Mouse (Mus musculus) intestine, embryonic 15.5 days (tissue): ENCODE data around the gene Sult3a2. TPM values are rescaled to one million over a fixed set of nuclear protein-coding genes. Genes with fewer than 3 reads are reported as not detected.

ENCODE experiments used
- ATAC-seq: fragments of 200-750 bp; cut with Nextera tagmentation; 2 replicates; pipeline ENCODE4 v1.8.0; 2017; ENCODE audit warnings: moderate TSS enrichment, moderate library complexity
- H3K27ac ChIP-seq: fragments of 300-500 bp; sonication (generic); 2 replicates; pipeline ENCODE4 v1.5.1; 2015; ENCODE audit warnings: mild to moderate bottlenecking, inconsistent platforms
- H3K27me3 ChIP-seq: fragments of 300-500 bp; sonication (generic); replicated peaks from 2 replicates; pipeline ENCODE4 v1.6.1; 2015; ENCODE audit warnings: inconsistent platforms
- H3K36me3 ChIP-seq: fragments of 300-500 bp; sonication (generic); 2 replicates; pipeline ENCODE4 v1.6.1; 2015; ENCODE audit warnings: inconsistent platforms
- H3K4me1 ChIP-seq: fragments of 300-500 bp; sonication (generic); replicated peaks from 2 replicates; pipeline ENCODE4 v1.6.1; 2015; ENCODE audit warnings: inconsistent platforms
- H3K4me2 ChIP-seq: fragments of 300-500 bp; sonication (generic); replicated peaks from 2 replicates; pipeline ENCODE4 v1.6.1; 2015; ENCODE audit warnings: mild to moderate bottlenecking, inconsistent platforms
- H3K4me3 ChIP-seq: fragments of 300-500 bp; sonication (generic); replicated peaks from 2 replicates; pipeline ENCODE4 v1.5.1; 2015; ENCODE audit warnings: inconsistent platforms
- H3K9ac ChIP-seq: fragments of 300-500 bp; sonication (generic); 2 replicates; pipeline ENCODE4 v1.6.1; 2015; ENCODE audit warnings: inconsistent platforms
- H3K9me3 ChIP-seq: fragments of 300-500 bp; sonication (generic); 2 replicates; pipeline ENCODE4 v1.6.1; 2016; ENCODE audit warnings: inconsistent platforms
- WGBS: fragments of 180-500 bp; shearing (Covaris S2); methylation state at CpG from one replicate; pipeline ENCODE4 v1.1.7; 2015; 5-methylcytosine and 5-hydroxymethylcytosine counted together
- polyA plus RNA-seq: library from polyadenylated mRNA; unstranded; fragments of >200 nt; fragmentation: Nextera tagmentation; extraction: Ambion mirVana; gene quantifications from 2 replicates; pipeline ENCODE4 v1.2.1, GENCODE M21; 2015

The Sult3a2 gene
- polyA plus RNA-seq, 1 experiment from 2014 or later = not detected

DNA sequence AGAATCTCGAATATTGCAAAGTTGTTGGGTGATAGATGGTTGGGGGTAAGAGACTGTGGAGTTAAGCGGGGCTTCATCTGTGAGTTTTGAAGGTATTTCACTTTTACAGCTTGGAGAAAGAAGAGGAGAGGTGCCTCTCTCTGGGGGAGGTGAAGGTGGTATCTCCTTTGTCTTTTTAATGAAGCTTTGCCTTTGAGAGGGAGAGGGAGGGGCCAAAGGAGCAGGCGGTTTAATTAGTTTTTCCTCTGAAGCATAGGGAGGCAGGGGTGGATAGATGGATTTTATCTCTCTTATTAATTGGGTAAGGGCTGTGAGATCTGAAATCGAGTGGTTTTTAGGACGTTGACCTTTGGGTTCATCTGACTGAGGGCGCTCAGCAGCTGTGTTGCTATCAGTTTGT is 62.7 kb downstream of the Sult3a2 start:
- H3K9me3 ChIP-seq = no peaks in the 10 kb centered on the region
- no peak overlapping the region for H3K4me2 ChIP-seq
- H3K36me3 ChIP-seq = no peaks in the 10 kb centered on the region
- no peak overlapping the region for H3K27ac ChIP-seq
- ATAC-seq = no peak
- no peaks in the 10 kb centered on the region for H3K4me1 ChIP-seq
- no peak overlapping the region for H3K4me3 ChIP-seq
- H3K9ac ChIP-seq = no peak overlapping the region
- WGBS = 52% methylated on average over 6 of the region's 6 CpGs
- no peaks in the 10 kb centered on the region for H3K27me3 ChIP-seq

GRCm38 (mm10) chr10:33721827-33722438 is 64.6 kb downstream of the Sult3a2 start:
- no peaks in the 10 kb centered on the region for H3K36me3 ChIP-seq
- H3K27me3 ChIP-seq = no peaks in the 10 kb centered on the region
- no peak for ATAC-seq
- H3K4me2 ChIP-seq = no peak overlapping the region
- 72% methylated on average over 4 of the region's 4 CpGs for WGBS
- H3K9ac ChIP-seq = no peak overlapping the region
- no peaks in the 10 kb centered on the region for H3K9me3 ChIP-seq
- H3K4me1 ChIP-seq = no peaks in the 10 kb centered on the region
- no peak overlapping the region for H3K4me3 ChIP-seq
- no peak overlapping the region for H3K27ac ChIP-seq

Other genes starting within 250 kb of the Sult3a2 start
- 0.61 and 0.79 TPM in 2 replicates for gene Clvs2, start 161.9 kb downstream of the Sult3a2 start, polyA plus RNA-seq
- gene Sult3a1, start 71.0 kb upstream of the Sult3a2 start, polyA plus RNA-seq = not detected in 2 replicates
- gene Rsph4a, start 118.4 kb upstream of the Sult3a2 start, polyA plus RNA-seq = 0.13 TPM in 1 of 2 replicates, not detected in the other
- gene Zup1, start 164.6 kb upstream of the Sult3a2 start, polyA plus RNA-seq = 16.6 and 16.8 TPM in 2 replicates
- gene Rwdd1, start 232.9 kb upstream of the Sult3a2 start, polyA plus RNA-seq = 102 and 122 TPM in 2 replicates